Mouse (Mus musculus) ES-E14 (cell line): ENCODE results near the gene Hist1h2ap.
"Not testable (repeated sequence)": the region's sequence is repeated elsewhere in the genome, so short reads cannot be mapped to it uniquely, and the experiment has no call there.

Experiments used
- CHD2 ChIP-seq: IDR thresholded peaks from 2 replicates; pipeline ENCODE4 v1.6.1; 2014; ENCODE audit warnings: mild to moderate bottlenecking, low read depth, low read length, inconsistent platforms
- HCFC1 ChIP-seq: IDR thresholded peaks from 2 replicates; pipeline ENCODE4 v1.6.1; 2012; ENCODE audit warnings: low read length, inconsistent platforms, borderline replicate concordance; ENCODE audit not compliant: insufficient read depth
- MAFK ChIP-seq: IDR thresholded peaks from 2 replicates; pipeline ENCODE4 v1.6.1; 2014; ENCODE audit warnings: mild to moderate bottlenecking, low read depth, low read length, inconsistent platforms; ENCODE audit not compliant: insufficient read depth
- ZC3H11A ChIP-seq: IDR thresholded peaks from 2 replicates; pipeline ENCODE4 v1.6.1; 2012; ENCODE audit warnings: low read depth, mild to moderate bottlenecking, inconsistent platforms, low read length, borderline replicate concordance
- ZNF384 ChIP-seq: IDR thresholded peaks from 2 replicates; pipeline ENCODE4 v1.6.1; 2012; ENCODE audit warnings: low read depth, low read length, inconsistent platforms

DNA sequence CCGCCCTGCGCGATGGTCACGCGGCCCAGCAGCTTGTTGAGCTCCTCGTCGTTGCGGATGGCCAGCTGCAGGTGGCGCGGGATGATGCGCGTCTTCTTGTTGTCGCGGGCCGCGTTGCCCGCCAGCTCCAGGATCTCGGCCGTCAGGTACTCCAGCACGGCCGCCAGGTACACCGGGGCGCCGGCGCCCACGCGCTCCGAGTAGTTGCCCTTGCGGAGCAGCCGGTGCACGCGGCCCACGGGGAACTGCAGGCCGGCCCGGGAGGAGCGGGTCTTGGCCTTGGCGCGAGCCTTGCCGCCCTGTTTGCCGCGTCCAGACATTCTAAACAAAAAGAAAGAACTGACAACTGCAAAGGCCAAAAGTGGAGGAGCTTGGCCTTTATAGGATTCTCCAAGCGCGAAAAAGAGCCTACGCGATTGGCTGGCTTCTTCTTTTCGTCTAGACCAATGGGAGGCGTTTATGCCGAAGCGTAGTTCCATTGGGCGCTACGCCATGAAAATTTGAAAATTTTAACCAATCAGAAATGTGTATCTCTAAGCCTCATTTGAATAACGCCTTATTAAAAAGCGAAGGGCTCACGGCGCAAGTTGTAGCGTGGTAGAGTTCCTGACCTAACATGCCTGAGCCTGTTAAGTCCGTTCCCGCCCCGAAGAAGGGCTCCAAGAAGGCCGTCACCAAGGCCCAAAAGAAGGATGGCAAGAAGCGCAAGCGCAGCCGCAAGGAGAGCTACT lies 46.2 kb downstream of the Hist1h2ap start, which contains the start of the genes Hist1h2an and Hist1h2bp:
- TF ChIP-seq ZNF384, MAFK, ZC3H11A, HCFC1: not testable (repeated sequence)
- peak; percentile 82; the same call in 1 of the 2 replicates for TF ChIP-seq CHD2
